Mouse (Mus musculus): ENCODE measurements around the gene Ggt5.

GRCm38 (mm10) chr10:75646406-75646805 lies 57.3 kb downstream of the Ggt5 start:
- TF ChIP-seq CTCF (IDR thresholded peaks at IDR 0.05; ENCODE audit: low read depth) (no peak), EP300 (IDR thresholded peaks at IDR 0.05; ENCODE audit: low read depth) (no peak)
